Comparison of ENCODE assay signal across 8 mouse cellular contexts in genomic region chr11:102295598-102296471, GRCm38 (mm10). TPM values are rescaled to one million over a fixed set of nuclear protein-coding genes. Genes with fewer than 3 reads are reported as not detected.
DNase-seq lines count a peak whose midpoint lies in the region; ATAC-seq and TF ChIP-seq lines count a peak whose summit lies in the region.

No protein-coding gene starts in this region.

- TF ChIP-seq EP300 in stomach, postnatal 0 days (optimal IDR thresholded peaks at IDR 0.05) = no peak

- H3K9me3 ChIP-seq in E14TG2a.4 (ENCODE audit: low read length) = no peaks in the 10 kb centered on the region
- H3K9me3 ChIP-seq in heart, embryonic 12.5 days (replicated peaks) = peaks cover 4% of the 10 kb centered on the region; the same call in 1 of the 2 replicates
- no peaks in the 10 kb centered on the region for H3K9me3 ChIP-seq in megakaryocyte, embryonic 14.5 days
- H3K9me3 ChIP-seq in stomach, postnatal 0 days (ENCODE audit: control insufficient read depth, low read length) = no peaks in the 10 kb centered on the region

- TF ChIP-seq CTCF in E14TG2a.4 (conservative IDR thresholded peaks at IDR 0.05; ENCODE audit: low read length) = no peak
- no peak for TF ChIP-seq CTCF in stomach, postnatal 0 days (IDR thresholded peaks at IDR 0.05; ENCODE audit: low read depth)

- H3K27me3 ChIP-seq in E14TG2a.4 (ENCODE audit: insufficient read depth, low read length) = no peaks in the 10 kb centered on the region
- no peaks in the 10 kb centered on the region for H3K27me3 ChIP-seq in heart, embryonic 12.5 days (replicated peaks)
- H3K27me3 ChIP-seq in megakaryocyte, embryonic 14.5 days (replicated peaks) = no peaks in the 10 kb centered on the region
- H3K27me3 ChIP-seq in stomach, postnatal 0 days (ENCODE audit: control insufficient read depth, insufficient read depth, low read length) = no peaks in the 10 kb centered on the region

- peak; percentile 68 for DNase-seq in 3134 (ENCODE audit: extremely low read depth, insufficient read length, low spot score)
- DNase-seq in embryo, embryonic 10 days (ENCODE audit: low spot score) = peak; percentile 49
- peak; percentile 53 to 81 for DNase-seq in kidney, postnatal 25 days
- peak; percentile 81 for DNase-seq in stomach, postnatal 0 days (ENCODE audit: low spot score)

- H3K27ac ChIP-seq in heart, embryonic 12.5 days (ENCODE audit: poor library complexity, severe bottlenecking) = peak overlapping the region; percentile 99
- peak overlapping the region; percentile 99 for H3K27ac ChIP-seq in stomach, postnatal 0 days (replicated peaks)

- H3K4me1 ChIP-seq in E14TG2a.4 (replicated peaks; ENCODE audit: low read depth, low read length) = peaks cover 69% of the 10 kb centered on the region
- H3K4me1 ChIP-seq in heart, embryonic 12.5 days (replicated peaks) = peaks cover 20% of the 10 kb centered on the region
- H3K4me1 ChIP-seq in megakaryocyte, embryonic 14.5 days = peaks cover 51% of the 10 kb centered on the region
- peaks cover 6% of the 10 kb centered on the region; the same call in 1 of the 2 replicates for H3K4me1 ChIP-seq in stomach, postnatal 0 days (replicated peaks; ENCODE audit: control insufficient read depth, insufficient read depth)

- H3K4me2 ChIP-seq in heart, embryonic 12.5 days = peak overlapping the region; percentile 87
- H3K4me2 ChIP-seq in stomach, postnatal 0 days (replicated peaks; ENCODE audit: low read depth) = peak overlapping the region; percentile 79

- peak; percentile 51 for ATAC-seq in heart, embryonic 12.5 days (ENCODE audit: insufficient number of reproducible peaks, low FRiP score)
- peak; percentile 11 for ATAC-seq in stomach, postnatal 0 days (ENCODE audit: low FRiP score, low TSS enrichment)
- ATAC-seq in frontal cortex, adult (ENCODE audit: low TSS enrichment) = no peak

- H3K9ac ChIP-seq in heart, embryonic 12.5 days = peak overlapping the region; percentile 95
- H3K9ac ChIP-seq in stomach, postnatal 0 days (ENCODE audit: low read length) = peak overlapping the region; percentile 94

- H3K4me3 ChIP-seq in E14TG2a.4 (replicated peaks; ENCODE audit: low read length) = peak overlapping the region; percentile 92
- H3K4me3 ChIP-seq in heart, embryonic 12.5 days = peak overlapping the region; percentile 90
- peak overlapping the region; percentile 96 for H3K4me3 ChIP-seq in megakaryocyte, embryonic 14.5 days (replicated peaks)
- H3K4me3 ChIP-seq in stomach, postnatal 0 days (ENCODE audit: low read depth, low read length) = peak overlapping the region; percentile 84

- WGBS in heart, embryonic 12.5 days = 2% methylated on average over 41 of the region's 73 CpGs
- under 1% methylated on average over 29 of the region's 73 CpGs for WGBS in stomach, postnatal 0 days

- peaks cover 45% of the 10 kb centered on the region for H3K36me3 ChIP-seq in E14TG2a.4 (ENCODE audit: insufficient read depth, low read length)
- peaks cover 34% of the 10 kb centered on the region for H3K36me3 ChIP-seq in heart, embryonic 12.5 days
- peaks cover 42% of the 10 kb centered on the region for H3K36me3 ChIP-seq in megakaryocyte, embryonic 14.5 days (replicated peaks; ENCODE audit: low read length)
- peaks cover 18% of the 10 kb centered on the region for H3K36me3 ChIP-seq in stomach, postnatal 0 days (ENCODE audit: control insufficient read depth, insufficient read depth, low read length)

RNA-seq across cellular contexts. Expression of gene Atxn7l3, which starts 0.6 kb away (rescaled TPM):
- polyA plus RNA-seq in heart, embryonic 12.5 days (2016; fragmentation: Nextera tagmentation; extraction: Ambion mirVana) = 10.9 and 11.8 TPM in 2 replicates
- polyA plus RNA-seq in megakaryocyte, embryonic 14.5 days (2012; ENCODE audit: insufficient read depth, low replicate concordance) = 64.8 and 80.0 TPM in 2 replicates
- 6.9 and 7.3 TPM in 2 replicates for polyA plus RNA-seq in stomach, postnatal 0 days (2015; fragmentation: Nextera tagmentation; extraction: Ambion mirVana)

RNA-seq across cellular contexts. Expression of gene Tmub2, which starts 11.1 kb away (rescaled TPM):
- polyA plus RNA-seq in heart, embryonic 12.5 days (2016; fragmentation: Nextera tagmentation; extraction: Ambion mirVana) = 35.7 and 38.9 TPM in 2 replicates
- polyA plus RNA-seq in megakaryocyte, embryonic 14.5 days (2012; ENCODE audit: insufficient read depth, low replicate concordance) = 46.7 and 48.3 TPM in 2 replicates
- 30.3 and 31.3 TPM in 2 replicates for polyA plus RNA-seq in stomach, postnatal 0 days (2015; fragmentation: Nextera tagmentation; extraction: Ambion mirVana)

RNA-seq across cellular contexts. Expression of gene Ubtf, which starts 23.7 kb away (rescaled TPM):
- 65.4 and 68.6 TPM in 2 replicates for polyA plus RNA-seq in heart, embryonic 12.5 days (2016; fragmentation: Nextera tagmentation; extraction: Ambion mirVana)
- polyA plus RNA-seq in megakaryocyte, embryonic 14.5 days (2012; ENCODE audit: insufficient read depth, low replicate concordance) = 46.9 and 85.8 TPM in 2 replicates
- 46.6 and 46.7 TPM in 2 replicates for polyA plus RNA-seq in stomach, postnatal 0 days (2015; fragmentation: Nextera tagmentation; extraction: Ambion mirVana)

RNA-seq across cellular contexts. Expression of gene Asb16, which starts 27.3 kb away (rescaled TPM):
- polyA plus RNA-seq in heart, embryonic 12.5 days (2016; fragmentation: Nextera tagmentation; extraction: Ambion mirVana) = 0.06 and 0.13 TPM in 2 replicates
- polyA plus RNA-seq in megakaryocyte, embryonic 14.5 days (2012; ENCODE audit: insufficient read depth, low replicate concordance) = not detected in 2 replicates
- 0.04 TPM in 1 of 2 replicates, not detected in the other for polyA plus RNA-seq in stomach, postnatal 0 days (2015; fragmentation: Nextera tagmentation; extraction: Ambion mirVana)

RNA-seq across cellular contexts. Expression of gene BC030867, which starts 47.2 kb away (rescaled TPM):
- 14.0 and 14.3 TPM in 2 replicates for polyA plus RNA-seq in heart, embryonic 12.5 days (2016; fragmentation: Nextera tagmentation; extraction: Ambion mirVana)
- polyA plus RNA-seq in megakaryocyte, embryonic 14.5 days (2012; ENCODE audit: insufficient read depth, low replicate concordance) = 2.6 and 4.2 TPM in 2 replicates
- 2.2 and 2.7 TPM in 2 replicates for polyA plus RNA-seq in stomach, postnatal 0 days (2015; fragmentation: Nextera tagmentation; extraction: Ambion mirVana)
